Comparison of ENCODE assay signal across 25 mouse cellular contexts in the genomic region with DNA sequence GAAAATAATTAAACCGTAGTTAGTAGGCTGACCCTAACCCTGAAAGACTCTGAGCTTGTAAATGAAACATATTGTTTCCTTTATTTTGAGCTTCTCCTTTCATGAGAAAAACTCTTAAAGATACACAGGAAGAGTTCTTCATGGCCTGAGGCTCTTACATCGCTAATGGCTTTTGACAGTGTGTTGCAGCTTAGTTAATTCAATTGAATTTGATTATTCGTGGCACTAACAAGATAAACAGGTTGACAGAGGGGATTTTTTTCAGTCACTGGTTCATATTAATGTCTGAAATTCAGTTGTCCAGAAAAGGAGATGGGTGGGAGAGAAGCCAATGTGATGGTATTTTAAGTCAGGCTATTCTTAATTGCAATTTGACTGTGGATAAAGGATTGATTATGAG. TPM values are rescaled to one million over a fixed set of nuclear protein-coding genes. Genes with fewer than 3 reads are reported as not detected.
DNase-seq lines count a peak whose midpoint lies in the region; ATAC-seq and TF ChIP-seq lines count a peak whose summit lies in the region.
"Had no signal": no experiment of that assay in that cellular context is flagged by ENCODE, and none has a peak within 500 bp of the region (broad histone marks: within the 10 kb centered on the region; RNA-seq: fewer than 3 reads in every experiment).

No protein-coding gene starts in this region.

- TF ChIP-seq CTCF in midbrain, postnatal 0 days (IDR thresholded peaks at IDR 0.05) = no peak
- no peak for TF ChIP-seq CTCF in brain, embryonic 14.5 days (IDR thresholded peaks at IDR 0.05; ENCODE audit: borderline replicate concordance, extremely low read depth, insufficient read depth, insufficient read length)

- H3K9ac ChIP-seq in forebrain, embryonic 14.5 days (ENCODE audit: low read length) = no peak overlapping the region
- no peak overlapping the region for H3K9ac ChIP-seq in forebrain, embryonic 15.5 days (replicated peaks)
- no peak overlapping the region for H3K9ac ChIP-seq in midbrain, postnatal 0 days (replicated peaks; ENCODE audit: low read length, poor library complexity, severe bottlenecking)
- no peak overlapping the region for H3K9ac ChIP-seq in midbrain, embryonic 15.5 days
- H3K9ac ChIP-seq in kidney, embryonic 16.5 days (replicated peaks; ENCODE audit: low read length) = no peak overlapping the region
- H3K9ac ChIP-seq: embryonic facial prominence, embryonic 12.5 days; forebrain, embryonic 13.5 days; forebrain, postnatal 0 days had no signal

- 6% methylated on average over 3 of the region's 3 CpGs for WGBS in forebrain, embryonic 14.5 days
- WGBS in forebrain, embryonic 15.5 days = 11% methylated on average over 3 of the region's 3 CpGs
- 26% methylated on average over 3 of the region's 3 CpGs for WGBS in midbrain, postnatal 0 days
- 25% methylated on average over 3 of the region's 3 CpGs for WGBS in midbrain, embryonic 15.5 days
- WGBS in kidney, embryonic 16.5 days = 82% methylated on average over 3 of the region's 3 CpGs

- H3K9me3 ChIP-seq in forebrain, embryonic 14.5 days (replicated peaks; ENCODE audit: control insufficient read depth, low read length) = no peaks in the 10 kb centered on the region
- no peaks in the 10 kb centered on the region for H3K9me3 ChIP-seq in forebrain, embryonic 15.5 days
- H3K9me3 ChIP-seq in midbrain, postnatal 0 days (ENCODE audit: low read length) = no peaks in the 10 kb centered on the region
- no peaks in the 10 kb centered on the region for H3K9me3 ChIP-seq in midbrain, embryonic 15.5 days
- no peaks in the 10 kb centered on the region for H3K9me3 ChIP-seq in kidney, embryonic 16.5 days (ENCODE audit: low read length)
- H3K9me3 ChIP-seq: embryonic facial prominence, embryonic 10.5 days; embryonic facial prominence, embryonic 12.5 days; forebrain, embryonic 13.5 days had no signal

- TF ChIP-seq POLR2A in brain, embryonic 14.5 days (IDR thresholded peaks at IDR 0.05; ENCODE audit: borderline replicate concordance, extremely low read depth, insufficient read depth, insufficient read length, poor library complexity, severe bottlenecking) = no peak

- no peak for ATAC-seq in forebrain, embryonic 14.5 days
- ATAC-seq in forebrain, embryonic 15.5 days (replicated peaks) = no peak
- ATAC-seq in midbrain, postnatal 0 days (ENCODE audit: low FRiP score) = no peak
- no peak for ATAC-seq in midbrain, embryonic 15.5 days (replicated peaks)
- ATAC-seq in kidney, embryonic 16.5 days (ENCODE audit: low FRiP score, low TSS enrichment) = no peak
- ATAC-seq: activated CD4-positive, CD25-positive, alpha-beta regulatory T cell, adult 4 months; CD4-positive, CD25-positive, alpha-beta regulatory T cell, adult 4 months; forebrain, embryonic 13.5 days; forebrain, postnatal 0 days; Patski had no signal

- DNase-seq in forebrain, embryonic 14.5 days (ENCODE audit: low spot score) = peak; percentile 27
- DNase-seq in midbrain, postnatal 0 days (ENCODE audit: low spot score) = peak; percentile 6
- DNase-seq in brain, embryonic 14.5 days (ENCODE audit: low read depth) = peak; percentile 41
- DNase-seq in retina, postnatal 1 day = peak; percentile 60
- DNase-seq in adrenal gland, postnatal 25 days = no peak
- DNase-seq: adrenal gland, adult 8-10 months; adrenal gland, postnatal 14 days; B cell, adult 2 months; cerebellum, adult 11-12 months; cerebellum, adult 2 months; cerebellum, adult 9-10 months; cerebellum, postnatal 10 days; cerebellum, postnatal 25 days; forebrain, postnatal 0 days had no signal

- H3K27me3 ChIP-seq in forebrain, embryonic 14.5 days (replicated peaks; ENCODE audit: control insufficient read depth, insufficient read depth, low read length) = no peaks in the 10 kb centered on the region
- H3K27me3 ChIP-seq in forebrain, embryonic 15.5 days = no peaks in the 10 kb centered on the region
- H3K27me3 ChIP-seq in midbrain, postnatal 0 days (ENCODE audit: insufficient read depth, low read length) = no peaks in the 10 kb centered on the region
- no peaks in the 10 kb centered on the region for H3K27me3 ChIP-seq in midbrain, embryonic 15.5 days (replicated peaks)
- no peaks in the 10 kb centered on the region for H3K27me3 ChIP-seq in kidney, embryonic 16.5 days (ENCODE audit: insufficient read depth, low read length)
- H3K27me3 ChIP-seq: CH12.LX; embryonic facial prominence, embryonic 12.5 days; forebrain, embryonic 13.5 days; Patski had no signal

- H3K4me2 ChIP-seq in forebrain, embryonic 14.5 days (ENCODE audit: low read length) = no peak overlapping the region
- no peak overlapping the region for H3K4me2 ChIP-seq in forebrain, embryonic 15.5 days (replicated peaks)
- no peak overlapping the region for H3K4me2 ChIP-seq in midbrain, postnatal 0 days (ENCODE audit: low read depth, low read length, poor library complexity, severe bottlenecking)
- no peak overlapping the region for H3K4me2 ChIP-seq in midbrain, embryonic 15.5 days
- no peak overlapping the region for H3K4me2 ChIP-seq in kidney, embryonic 16.5 days (replicated peaks; ENCODE audit: low read depth, low read length)
- H3K4me2 ChIP-seq: embryonic facial prominence, embryonic 12.5 days; forebrain, embryonic 13.5 days had no signal

- no peaks in the 10 kb centered on the region for H3K4me1 ChIP-seq in forebrain, embryonic 14.5 days (ENCODE audit: control insufficient read depth, insufficient read depth, low read length)
- H3K4me1 ChIP-seq in forebrain, embryonic 15.5 days = no peaks in the 10 kb centered on the region
- no peaks in the 10 kb centered on the region for H3K4me1 ChIP-seq in midbrain, postnatal 0 days (ENCODE audit: insufficient read depth, low read length)
- no peaks in the 10 kb centered on the region for H3K4me1 ChIP-seq in midbrain, embryonic 15.5 days
- H3K4me1 ChIP-seq in kidney, embryonic 16.5 days (ENCODE audit: insufficient read depth, low read length) = no peaks in the 10 kb centered on the region
- H3K4me1 ChIP-seq: embryonic facial prominence, embryonic 12.5 days; forebrain, embryonic 13.5 days had no signal

- H3K36me3 ChIP-seq in forebrain, embryonic 14.5 days (ENCODE audit: control insufficient read depth, insufficient read depth, low read length) = no peaks in the 10 kb centered on the region
- H3K36me3 ChIP-seq in forebrain, embryonic 15.5 days = no peaks in the 10 kb centered on the region
- H3K36me3 ChIP-seq in midbrain, postnatal 0 days (ENCODE audit: insufficient read depth, low read length) = no peaks in the 10 kb centered on the region
- H3K36me3 ChIP-seq in midbrain, embryonic 15.5 days (replicated peaks) = no peaks in the 10 kb centered on the region
- no peaks in the 10 kb centered on the region for H3K36me3 ChIP-seq in kidney, embryonic 16.5 days (ENCODE audit: insufficient read depth, low read length)
- H3K36me3 ChIP-seq: embryonic facial prominence, embryonic 10.5 days; embryonic facial prominence, embryonic 12.5 days; G1E had no signal

- no peak overlapping the region for H3K27ac ChIP-seq in forebrain, embryonic 14.5 days (ENCODE audit: low read depth, low read length)
- no peak overlapping the region for H3K27ac ChIP-seq in forebrain, embryonic 15.5 days (replicated peaks)
- no peak overlapping the region for H3K27ac ChIP-seq in midbrain, postnatal 0 days (ENCODE audit: low read depth, low read length)
- H3K27ac ChIP-seq in midbrain, embryonic 15.5 days = no peak overlapping the region
- no peak overlapping the region for H3K27ac ChIP-seq in kidney, embryonic 16.5 days (ENCODE audit: low read length)
- H3K27ac ChIP-seq: embryonic facial prominence, embryonic 10.5 days; embryonic facial prominence, embryonic 12.5 days; forebrain, embryonic 13.5 days had no signal

- no peak overlapping the region for H3K4me3 ChIP-seq in forebrain, embryonic 14.5 days (ENCODE audit: low read depth, low read length)
- H3K4me3 ChIP-seq in forebrain, embryonic 15.5 days = no peak overlapping the region
- H3K4me3 ChIP-seq in midbrain, postnatal 0 days (ENCODE audit: low read depth, low read length) = no peak overlapping the region
- no peak overlapping the region for H3K4me3 ChIP-seq in midbrain, embryonic 15.5 days
- no peak overlapping the region for H3K4me3 ChIP-seq in kidney, embryonic 16.5 days (ENCODE audit: low read length)
- H3K4me3 ChIP-seq: embryonic facial prominence, embryonic 10.5 days; embryonic facial prominence, embryonic 12.5 days; forebrain, embryonic 13.5 days had no signal

RNA-seq across cellular contexts. Expression of gene Mtap, which starts 35.6 kb away (rescaled TPM):
- polyA plus RNA-seq in forebrain, embryonic 14.5 days (2014; fragmentation: Nextera tagmentation; extraction: Ambion mirVana) = 31.7 and 34.3 TPM in 2 replicates
- polyA plus RNA-seq in forebrain, embryonic 15.5 days (2015; fragmentation: Nextera tagmentation; extraction: Ambion mirVana) = 27.8 and 29.3 TPM in 2 replicates
- total RNA-seq in midbrain, postnatal 0 days (2014; rRNA removed) = 7.6 and 8.6 TPM in 2 replicates
- 15.1 and 16.3 TPM in 2 replicates for polyA plus RNA-seq in midbrain, postnatal 0 days (2015; fragmentation: Nextera tagmentation; extraction: Ambion mirVana)
- 18.0 and 18.3 TPM in 2 replicates for polyA plus RNA-seq in midbrain, embryonic 15.5 days (2015; fragmentation: Nextera tagmentation; extraction: Ambion mirVana)
- 12.7 and 13.9 TPM in 2 replicates for polyA plus RNA-seq in brain, embryonic 14.5 days (2012; rRNA removed)
- 40.4 and 45.4 TPM in 2 replicates for total RNA-seq in adrenal gland, postnatal 25 days (2021)
- polyA plus RNA-seq in kidney, embryonic 16.5 days (2015; fragmentation: Nextera tagmentation; extraction: Ambion mirVana) = 72.0 and 73.3 TPM in 2 replicates
- total RNA-seq: CH12.LX had no signal
- polyA plus RNA-seq: G1E had no signal
